Mouse (Mus musculus): Measurements from ENCODE around the gene Plcz1.

Plcz1 gene

DNA sequence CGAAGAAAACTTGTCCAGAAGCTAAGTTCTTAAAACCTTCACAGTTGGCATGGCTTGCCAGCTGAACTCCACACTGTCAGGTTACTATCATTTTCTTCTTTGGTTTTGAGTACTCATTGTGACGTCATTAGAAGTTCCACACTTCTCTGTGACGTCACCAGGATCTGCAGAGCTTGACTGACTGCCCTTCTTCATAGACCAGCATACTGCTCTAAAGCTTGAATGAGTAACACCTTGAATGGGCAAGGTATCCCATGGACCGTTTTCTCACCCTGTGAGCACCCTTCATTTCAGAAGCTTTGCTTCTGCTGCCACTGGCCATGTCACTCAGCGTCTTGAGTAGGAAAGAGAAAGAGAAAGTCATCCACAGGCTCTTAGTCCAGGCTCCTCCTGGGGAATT lies at the start of gene Plcz1:
TSS of gene Plcz1 (minus strand) at position 101 of the 400 bp plus-strand sequence.
- DNase-seq (ENCODE audit: low spot score): no peak

DNA sequence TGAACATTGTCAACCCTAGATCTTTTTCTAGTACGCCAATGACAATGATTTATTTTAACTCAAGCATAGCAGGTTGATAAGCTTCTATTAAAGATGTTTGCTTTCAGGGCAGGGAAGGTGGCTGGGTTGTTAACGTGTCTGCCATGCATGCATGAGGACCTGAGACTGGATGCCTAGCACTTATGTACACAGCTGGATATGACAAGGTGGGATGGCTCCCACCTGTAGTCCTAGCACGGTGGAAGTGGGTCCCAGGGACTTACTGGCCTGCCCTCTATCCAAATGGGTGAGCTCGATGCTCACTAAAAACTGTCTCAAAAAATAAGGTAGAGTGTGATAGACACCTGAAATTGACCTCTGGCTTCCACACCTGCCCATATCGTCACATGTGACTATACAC lies 48.6 kb upstream of the Plcz1 start:
- no peak for DNase-seq (ENCODE audit: low spot score)

DNA sequence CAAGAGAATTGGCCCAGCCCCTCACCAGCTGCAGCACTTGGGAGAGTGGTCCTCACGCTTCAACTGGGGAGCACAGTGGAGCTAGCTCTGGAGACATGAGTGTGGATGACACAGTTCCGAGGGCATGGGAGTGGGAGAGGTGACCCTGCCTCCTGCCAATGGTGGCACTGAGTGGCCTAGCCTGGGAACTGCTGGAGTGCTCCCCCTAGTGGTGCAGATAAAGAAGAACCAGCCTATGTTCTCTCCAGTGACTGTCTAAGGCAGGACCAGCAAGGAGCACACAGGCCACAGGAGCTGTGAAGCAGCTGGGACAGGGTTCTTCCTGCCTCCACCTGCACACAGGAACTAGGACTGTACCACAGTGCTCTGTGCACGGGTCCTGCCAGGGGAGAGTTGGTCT lies 40.5 kb upstream of the Plcz1 start:
- DNase-seq (ENCODE audit: low spot score): no peak

DNA sequence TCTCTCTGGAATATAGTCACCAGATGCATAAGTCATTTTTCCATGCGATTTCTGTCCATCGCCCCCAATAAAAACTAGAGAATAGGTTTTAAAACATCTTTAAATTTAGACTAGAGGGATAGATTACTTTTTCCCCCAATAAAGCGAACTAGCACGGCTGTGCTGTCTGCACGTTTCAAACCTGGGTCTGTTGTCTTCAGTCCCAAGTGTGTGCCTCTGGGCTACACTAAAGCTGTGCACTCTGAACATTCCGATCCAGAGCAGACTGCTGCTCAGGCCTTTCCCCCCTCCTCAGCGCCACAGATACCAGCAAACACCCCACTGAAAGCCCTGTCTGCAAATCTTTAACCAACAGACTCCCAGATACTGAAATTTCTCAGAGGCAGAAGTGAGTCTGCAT lies 39.7 kb upstream of the Plcz1 start:
- no peak for DNase-seq (ENCODE audit: low spot score)

DNA sequence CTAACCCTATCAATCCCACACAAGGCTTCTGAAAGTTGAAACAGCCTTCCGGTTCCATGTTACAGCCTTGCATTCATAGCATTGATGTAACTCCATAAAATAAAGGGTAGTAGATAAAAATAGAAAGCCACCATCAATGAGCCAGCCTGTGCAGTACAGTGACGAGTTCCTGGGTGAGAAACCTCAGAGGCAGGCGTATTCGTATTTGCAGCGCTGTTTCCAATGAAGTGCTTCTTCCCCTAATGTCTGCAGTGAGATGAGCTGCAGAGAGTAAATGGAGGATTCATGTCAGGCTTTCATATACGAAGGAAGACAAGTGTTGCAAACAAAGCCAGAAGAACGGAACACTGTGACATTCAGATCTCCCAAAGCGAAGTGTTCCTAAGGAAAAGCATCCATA lies 27.9 kb upstream of the Plcz1 start:
- DNase-seq (ENCODE audit: low spot score): no peak

DNA sequence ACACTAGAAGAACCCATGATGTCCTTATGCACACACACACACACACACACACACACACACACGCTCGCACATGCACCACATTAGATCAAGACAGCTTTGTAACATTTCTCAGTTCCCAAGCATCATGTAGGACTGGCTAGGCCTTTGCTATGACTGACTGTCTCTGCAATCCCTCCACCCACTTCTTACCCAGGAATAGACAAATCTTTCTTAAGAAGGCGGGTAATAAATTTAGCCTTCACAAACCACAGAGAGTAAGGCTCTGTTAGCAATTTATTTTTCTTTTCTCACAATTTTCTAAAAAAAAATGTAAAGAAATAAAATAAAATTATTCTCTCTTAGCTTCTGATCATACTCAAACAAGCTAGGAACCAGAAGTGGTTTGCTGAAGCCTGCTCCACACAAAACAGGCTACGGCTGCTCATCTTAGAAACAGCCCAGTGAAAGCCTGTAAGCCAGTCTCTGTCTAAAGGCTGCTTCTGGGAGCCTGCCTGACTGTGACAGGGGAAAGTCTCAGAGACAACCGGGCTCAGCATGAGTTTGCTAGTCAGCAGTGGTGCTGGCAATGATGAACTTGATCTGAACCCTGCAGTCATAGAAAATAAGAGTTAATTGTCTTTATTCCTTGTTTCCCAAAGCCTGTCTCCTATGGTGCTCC lies 13.1 kb upstream of the Plcz1 start:
- DNase-seq (ENCODE audit: low spot score): peak; percentile 40

DNA sequence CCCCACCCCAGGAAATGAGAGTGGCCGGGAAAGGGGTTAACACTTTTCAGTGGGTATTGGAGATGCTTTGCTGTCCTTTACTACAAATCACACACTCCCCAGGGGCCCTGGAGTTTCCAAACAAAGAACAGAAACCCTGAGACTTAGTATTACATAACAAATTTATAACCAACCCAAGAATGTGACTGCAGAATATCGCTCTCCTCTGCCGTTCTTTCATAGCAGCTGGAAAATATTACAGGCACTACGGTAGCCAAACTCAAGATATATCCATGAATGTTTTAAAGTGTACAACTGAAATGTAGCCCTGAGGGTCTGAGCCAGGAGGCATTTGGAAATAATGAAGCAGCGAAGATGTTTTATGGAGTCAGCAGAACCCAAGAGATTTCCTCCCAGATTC lies 10.2 kb upstream of the Plcz1 start:
- no peak for DNase-seq (ENCODE audit: low spot score)

DNA sequence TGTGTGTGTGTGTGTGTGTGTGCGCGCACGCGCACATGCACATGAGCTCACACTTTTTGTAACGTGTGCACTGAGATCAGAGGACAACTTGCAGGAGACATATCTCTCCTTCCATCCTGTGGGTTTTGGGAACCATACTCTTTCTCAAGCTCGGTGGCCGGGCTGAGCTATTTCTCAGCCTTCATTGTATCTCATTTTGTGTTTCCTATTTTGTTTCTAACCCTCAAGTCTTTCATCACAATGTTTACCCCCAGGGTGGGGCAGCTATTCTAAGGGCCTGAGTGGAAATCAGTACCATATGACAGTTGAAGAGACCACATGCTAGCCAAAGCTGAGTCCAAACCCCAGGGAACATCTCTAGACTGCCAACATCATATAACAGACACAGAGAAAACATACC lies 305 bp downstream of the Plcz1 start, which contains the start of gene Capza3:
TSS of gene Capza3 (plus strand) at position 301 of the 400 bp plus-strand sequence.
- no peak for DNase-seq (ENCODE audit: low spot score)

DNA sequence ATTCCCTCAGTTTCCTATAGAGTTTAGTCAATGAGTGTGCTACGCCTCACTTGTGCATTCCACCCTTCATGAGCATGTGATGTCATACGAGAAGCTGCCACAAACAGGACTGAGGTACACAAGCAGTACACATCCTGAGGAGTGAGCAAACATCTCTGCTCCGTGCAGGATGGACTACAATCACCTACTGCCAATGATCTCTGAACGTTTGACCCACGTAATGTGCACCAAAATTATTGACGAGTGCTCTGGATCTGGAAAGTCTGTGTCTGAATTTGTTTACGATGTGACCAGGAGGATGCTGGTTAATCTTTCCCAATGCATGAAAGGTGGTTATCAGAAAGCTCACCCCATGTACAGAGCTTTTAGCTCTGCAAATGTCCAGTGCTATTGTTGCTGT lies 16.9 kb downstream of the Plcz1 start:
- no peak for DNase-seq (ENCODE audit: low spot score)

DNA sequence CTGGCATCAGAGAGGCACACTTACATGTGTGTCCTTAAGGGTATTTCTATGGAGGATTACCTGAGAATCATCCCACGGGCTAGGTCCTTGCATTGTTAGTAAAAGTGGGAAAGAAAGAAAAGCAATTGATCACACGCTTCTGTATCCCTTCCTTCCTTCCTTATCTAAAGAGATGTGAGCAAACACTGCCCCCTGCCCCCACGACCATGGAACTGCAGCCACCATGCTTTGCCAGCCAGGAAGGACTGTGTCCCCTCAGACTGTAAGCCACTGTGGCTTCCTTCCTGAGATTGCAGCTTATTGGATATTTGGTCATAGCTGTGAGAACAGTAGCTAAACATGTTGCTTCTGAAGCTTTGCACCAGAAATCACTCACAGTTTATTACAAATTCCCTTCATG lies 36.1 kb downstream of the Plcz1 start:
- DNase-seq (ENCODE audit: low spot score): no peak

DNA sequence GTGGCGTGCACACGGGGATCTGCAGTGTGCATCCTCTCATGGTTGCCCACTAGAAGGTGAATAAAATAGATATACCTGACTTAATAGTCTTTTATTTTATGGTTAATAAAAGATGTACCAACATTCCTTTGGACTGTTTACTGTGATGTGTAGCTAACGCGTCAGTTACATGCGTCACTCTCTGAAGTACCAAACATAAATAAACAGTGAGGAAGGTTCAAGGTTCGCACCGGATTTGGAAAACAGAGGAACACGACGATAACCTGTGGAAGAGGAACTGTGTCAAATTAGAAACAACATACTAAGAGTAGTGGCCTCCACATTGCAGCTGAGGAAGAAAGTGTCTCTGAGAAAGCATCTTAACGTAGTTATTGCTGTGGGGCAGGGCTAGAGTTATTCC lies 51.7 kb downstream of the Plcz1 start:
- no peak for DNase-seq (ENCODE audit: low spot score)

DNA sequence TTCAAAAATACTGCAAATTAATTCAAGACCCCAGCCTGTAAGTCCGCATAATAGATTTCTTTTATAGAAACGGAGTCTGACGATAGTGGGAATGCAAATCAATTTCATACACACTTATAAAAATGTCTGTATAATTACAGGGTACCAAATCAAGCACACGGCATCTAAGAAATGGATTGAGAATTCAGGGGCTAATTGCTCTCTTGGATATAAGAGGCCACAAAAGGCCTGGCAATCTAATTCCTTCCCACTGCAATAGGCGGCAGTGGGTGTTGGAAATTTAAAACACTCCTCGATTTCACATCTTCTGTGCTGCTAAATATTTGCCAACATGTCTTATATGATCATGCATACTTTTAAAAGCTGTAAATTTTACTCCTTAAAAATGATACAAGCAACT lies 52.2 kb downstream of the Plcz1 start:
- DNase-seq (ENCODE audit: low spot score): no peak

DNA sequence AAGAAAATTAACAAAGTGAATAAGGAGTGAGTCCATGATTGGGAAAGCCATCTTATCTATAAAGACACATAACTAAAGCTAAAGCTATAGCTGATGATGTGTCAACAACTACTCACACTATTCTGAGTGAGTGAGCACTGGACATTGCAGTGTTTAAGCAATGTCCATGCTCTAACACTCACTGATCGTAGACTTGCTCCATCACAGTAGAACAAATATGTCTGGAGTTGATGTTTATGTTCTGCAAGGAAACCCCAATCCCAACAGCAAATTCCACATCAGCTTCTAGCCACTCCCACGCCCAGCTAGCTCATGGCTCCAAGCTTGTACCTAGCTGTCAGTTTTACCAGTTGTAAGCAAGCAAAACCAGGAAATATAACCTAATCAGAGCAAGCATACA lies 54.7 kb downstream of the Plcz1 start:
- DNase-seq (ENCODE audit: low spot score): no peak

DNA sequence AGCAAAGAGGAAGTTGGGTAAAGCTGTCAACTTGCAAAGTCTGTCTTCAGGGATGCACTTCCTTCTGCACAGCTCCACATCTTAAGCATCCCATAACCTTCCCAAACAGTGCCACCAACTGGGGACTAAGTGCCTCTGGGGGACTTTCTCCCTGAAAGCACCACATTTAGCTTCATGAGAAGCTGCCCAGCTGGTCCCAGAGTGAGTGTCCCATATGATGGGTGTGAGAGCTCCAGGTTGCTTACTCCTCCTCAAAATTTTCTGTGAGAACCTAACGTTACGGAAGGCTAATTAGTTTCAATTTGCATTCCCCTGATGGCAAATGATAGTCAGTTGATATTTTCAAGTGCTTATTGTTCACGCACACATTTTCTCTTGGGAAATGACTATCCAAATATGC lies 57.2 kb downstream of the Plcz1 start:
- no peak for DNase-seq (ENCODE audit: low spot score)

DNA sequence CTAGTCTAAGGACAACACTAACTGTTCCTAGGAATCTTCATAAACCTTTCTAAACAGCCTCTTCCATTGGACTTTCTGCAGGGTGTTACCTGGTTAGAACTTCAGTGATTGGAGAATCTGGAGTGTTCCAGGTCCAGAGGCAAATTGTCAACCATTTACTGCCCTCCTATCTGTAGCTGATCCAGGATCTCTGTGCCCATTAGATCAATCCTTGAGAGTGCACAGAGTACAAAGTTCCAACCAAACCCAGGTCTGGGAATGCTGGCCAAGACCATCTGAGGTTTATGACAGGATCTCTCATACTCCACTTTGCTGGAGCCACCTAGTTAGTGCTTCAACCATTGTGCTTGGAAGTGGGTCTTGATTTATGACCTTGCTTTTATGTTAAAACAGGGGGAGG lies 60.2 kb downstream of the Plcz1 start:
- DNase-seq (ENCODE audit: low spot score): no peak

DNA sequence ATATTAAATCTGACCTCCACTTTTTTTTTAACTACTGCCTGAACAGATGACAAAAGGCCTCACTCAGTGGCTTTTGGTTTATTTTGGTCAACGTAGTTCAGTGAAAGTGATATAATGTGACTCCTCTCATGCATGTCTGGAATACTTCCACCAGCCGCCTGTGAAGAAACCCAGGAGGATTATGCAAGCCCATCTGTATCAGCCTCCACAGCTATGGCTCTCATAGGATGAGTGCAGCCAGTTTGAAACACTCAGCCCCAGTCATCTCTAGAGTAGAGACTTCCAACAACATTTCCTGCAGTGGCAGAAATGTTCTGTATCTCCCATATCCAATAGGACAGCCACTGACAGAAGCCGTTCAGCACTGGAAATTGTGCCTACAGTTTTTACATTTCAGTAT lies 63.1 kb downstream of the Plcz1 start:
- DNase-seq (ENCODE audit: low spot score): no peak

DNA sequence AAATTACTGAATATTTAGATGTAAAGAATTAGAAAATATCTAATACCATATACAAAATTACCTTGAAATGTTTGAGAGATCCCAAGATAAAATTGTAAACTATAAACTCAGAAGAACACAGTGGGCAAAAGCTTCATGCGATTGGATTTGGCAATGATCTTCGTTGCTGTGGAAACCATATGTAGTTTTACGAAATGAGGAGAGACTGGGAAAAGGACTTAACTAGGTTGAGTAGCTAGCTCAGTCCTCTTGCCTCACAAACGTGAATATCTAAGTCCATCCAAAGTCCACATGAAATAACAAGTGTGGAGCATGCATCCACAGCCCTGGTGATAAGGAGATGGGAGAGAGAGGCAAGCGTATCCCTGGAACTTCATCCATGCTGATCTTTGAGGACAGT lies 66.6 kb downstream of the Plcz1 start:
- DNase-seq (ENCODE audit: low spot score): no peak

DNA sequence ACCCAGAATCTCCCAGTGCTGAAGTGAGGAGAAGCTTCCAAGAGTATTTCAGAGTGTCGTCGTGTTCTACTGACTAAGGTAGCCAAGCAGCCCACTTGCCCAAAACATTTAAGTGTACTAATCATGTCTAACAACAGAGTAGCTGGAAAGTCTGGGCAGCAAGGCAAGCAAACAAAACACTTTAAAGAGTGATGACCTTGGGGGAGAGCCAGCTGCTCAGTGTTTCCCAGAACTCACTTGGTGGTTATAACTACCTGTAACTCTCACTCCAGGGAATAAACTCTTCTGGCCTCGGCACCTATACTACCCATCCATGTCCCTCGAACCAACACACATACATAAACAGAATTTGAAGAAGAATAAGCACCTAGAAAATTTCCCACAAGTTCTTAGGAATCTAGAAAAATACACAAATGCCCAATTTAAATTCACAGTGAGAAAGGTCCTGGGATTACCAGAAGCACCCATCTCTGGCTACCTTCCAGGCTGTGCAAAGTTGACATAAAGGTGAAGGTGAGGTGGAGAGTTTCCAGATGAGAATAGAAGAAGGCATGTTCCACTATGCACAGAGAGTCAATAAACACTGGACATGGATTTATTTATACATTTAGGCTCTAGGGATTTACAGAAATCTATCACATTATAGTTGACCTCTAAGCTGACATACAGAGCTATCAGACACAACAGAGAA lies 69.5 kb downstream of the Plcz1 start:
- DNase-seq (ENCODE audit: low spot score): no peak

DNA sequence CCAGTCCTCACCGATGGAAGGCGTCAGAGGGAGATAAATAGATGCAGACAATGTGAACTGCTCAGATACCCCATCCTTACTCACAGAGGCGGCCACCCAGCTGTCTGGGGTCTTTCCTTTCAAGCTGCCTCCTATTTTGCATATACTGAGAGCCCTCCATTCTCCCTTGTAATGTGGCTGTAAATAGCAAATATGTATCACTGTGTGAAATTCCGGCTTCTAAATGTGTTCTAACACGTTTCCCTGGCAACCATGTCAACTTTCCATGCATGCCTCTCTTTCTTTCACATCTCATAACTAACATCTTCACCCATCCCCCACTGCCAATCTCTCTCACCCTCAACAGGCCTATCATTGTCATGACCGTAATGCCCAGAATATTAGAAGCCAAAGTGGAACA lies 74.6 kb downstream of the Plcz1 start:
- DNase-seq (ENCODE audit: low spot score): no peak

DNA sequence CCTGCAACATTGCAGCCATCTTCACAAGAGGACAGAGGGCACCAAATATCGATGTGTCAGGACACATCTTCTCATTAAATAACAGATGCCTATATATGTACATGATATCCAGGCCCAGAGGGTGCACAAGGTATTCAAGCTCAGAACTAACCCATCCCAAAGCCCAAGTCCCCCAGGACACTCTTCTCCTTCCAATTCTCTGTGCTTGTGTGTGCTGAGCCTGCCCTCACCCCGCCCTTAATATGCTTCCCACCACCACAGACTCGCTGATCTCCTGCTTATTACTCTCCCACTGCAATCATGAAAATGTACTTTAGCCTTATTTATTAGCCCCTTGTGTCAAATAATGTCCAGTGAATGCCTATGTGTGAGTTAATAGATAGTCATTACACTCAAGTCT lies 76.4 kb downstream of the Plcz1 start:
- no peak for DNase-seq (ENCODE audit: low spot score)

DNA sequence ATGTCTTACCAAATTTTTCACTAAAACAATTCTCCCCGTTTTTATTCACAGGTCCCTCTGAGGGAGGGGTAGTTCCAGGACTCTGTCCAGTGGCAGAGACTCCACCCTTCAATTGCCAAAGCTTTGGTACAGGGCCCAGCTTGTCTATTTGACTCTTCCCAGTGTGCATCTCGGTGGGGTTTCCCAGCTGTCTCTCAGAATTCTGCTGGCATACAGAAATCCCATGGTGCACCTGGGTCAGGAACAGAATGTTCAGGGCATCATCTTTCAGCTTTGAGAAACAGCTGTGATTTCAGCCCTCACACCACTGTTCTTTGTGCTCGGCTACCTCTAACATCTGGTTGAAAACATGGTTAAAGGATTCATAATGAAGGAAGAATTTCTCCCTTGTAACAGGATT lies 77.5 kb downstream of the Plcz1 start:
- no peak for DNase-seq (ENCODE audit: low spot score)

DNA sequence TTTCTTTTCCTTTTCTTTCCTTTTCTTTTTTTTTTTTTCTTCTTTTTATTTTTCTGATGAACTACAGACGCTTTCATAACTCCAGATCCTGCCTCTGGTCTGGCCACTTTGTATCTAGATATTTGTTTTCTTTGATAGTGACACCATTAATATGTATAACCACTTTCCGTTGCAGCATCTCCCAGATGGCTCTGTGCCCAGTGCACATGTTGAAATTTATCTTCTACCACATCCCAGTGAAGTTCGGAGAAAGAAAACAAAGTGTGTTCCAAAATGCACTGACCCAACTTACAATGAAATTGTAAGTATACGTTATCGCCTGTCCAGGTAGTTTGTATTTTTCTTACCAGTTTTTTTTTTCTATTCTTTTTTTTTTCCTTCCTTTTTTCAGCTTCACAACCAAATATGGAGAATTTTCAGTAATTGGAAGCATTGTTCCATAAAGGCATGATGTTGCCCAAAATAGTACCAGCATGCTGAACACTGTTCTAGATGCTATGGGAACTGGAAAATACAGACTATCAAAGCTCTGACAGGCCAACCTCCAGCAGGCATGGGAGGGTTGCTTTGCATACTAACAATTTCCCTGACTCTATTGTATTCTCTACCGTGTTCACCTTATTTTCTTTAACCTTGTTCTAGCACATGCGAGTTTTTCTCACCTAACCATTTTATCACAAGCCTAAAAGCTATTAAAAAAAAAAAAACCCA lies 83.6 kb downstream of the Plcz1 start:
- no peak for DNase-seq (ENCODE audit: low spot score)

DNA sequence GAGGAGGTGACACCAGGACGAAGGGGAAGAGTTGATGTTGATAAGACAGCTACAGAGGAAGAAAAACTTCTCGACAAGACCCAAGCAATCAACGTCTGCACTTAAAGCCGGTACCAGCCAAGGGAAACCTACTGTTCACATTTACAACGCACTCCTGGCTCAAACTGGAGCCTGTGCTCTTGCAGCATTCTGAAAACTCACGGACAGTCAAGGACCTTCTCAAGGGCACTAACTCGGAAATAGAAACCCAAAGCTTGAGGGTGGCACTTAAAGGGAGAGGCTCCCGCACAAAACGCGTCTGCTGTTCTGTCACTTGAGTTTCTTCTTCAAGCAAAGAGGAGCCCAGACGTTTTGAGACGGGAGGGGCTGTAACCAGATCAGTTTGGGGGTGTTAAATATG lies 87.7 kb downstream of the Plcz1 start:
- DNase-seq (ENCODE audit: low spot score): no peak

All from left cerebral cortex, adult 11 months (tissue).